Mouse (Mus musculus) retina, embryonic 14.5 days (tissue): ENCODE data around the gene Fignl1.

ENCODE experiments used
- DNase-seq: peaks from one replicate; pipeline ENCODE4 v3.0.0-alpha.2; 2015; ENCODE audit warnings: low spot score

Gene Fignl1

GRCm38 (mm10) chr11:11831940-11832754, 23.4 kb upstream of the Fignl1 start:
- DNase-seq = no peak

DNA sequence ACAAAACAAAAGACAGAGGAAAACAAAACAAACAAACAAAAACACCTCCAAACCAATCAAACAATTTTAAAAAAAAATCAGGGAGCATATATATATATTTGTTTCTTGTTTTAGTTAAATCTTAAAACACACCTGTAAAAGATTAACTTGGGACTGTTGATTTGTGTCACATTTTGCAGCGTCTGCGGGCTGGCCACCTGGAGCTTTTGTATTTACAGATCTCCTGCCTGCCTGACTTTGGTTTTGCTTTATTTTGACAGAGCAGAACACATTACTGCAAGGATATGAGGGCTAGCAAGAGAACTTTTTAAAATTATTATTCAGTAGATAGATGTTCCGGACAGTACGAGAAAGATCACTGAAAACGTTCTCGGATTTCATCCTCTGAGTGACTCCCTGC, 22.8 kb upstream of the Fignl1 start:
- no peak for DNase-seq

DNA sequence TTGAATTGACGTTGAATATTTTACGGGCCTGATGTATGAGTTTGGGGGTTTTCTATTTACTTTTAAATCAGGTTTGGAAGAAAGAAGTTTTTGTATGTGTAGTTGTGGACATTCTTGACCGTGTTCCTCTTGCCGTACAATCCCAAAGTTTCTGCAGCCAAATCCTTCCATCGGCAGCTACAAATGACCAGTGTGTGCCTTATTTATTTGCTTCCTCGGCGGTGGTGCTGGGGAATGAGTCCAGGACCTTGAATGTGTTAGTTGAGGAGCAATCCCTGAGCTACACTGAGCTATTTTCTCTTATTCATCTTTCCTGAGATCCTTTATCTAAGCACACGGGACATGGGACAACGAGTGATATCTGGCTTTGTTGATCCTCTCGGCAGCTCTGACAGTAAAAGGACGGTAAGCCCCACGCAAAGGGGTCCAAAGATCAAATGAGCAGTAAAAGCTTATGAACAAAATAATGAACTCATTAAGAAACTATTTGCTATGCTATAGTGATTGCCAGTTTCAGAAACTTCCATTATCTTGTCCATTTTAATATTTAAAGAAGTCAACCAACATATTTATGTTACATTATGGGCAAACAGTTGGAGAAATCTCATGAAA, 22.2 kb upstream of the Fignl1 start:
- DNase-seq = no peak

DNA sequence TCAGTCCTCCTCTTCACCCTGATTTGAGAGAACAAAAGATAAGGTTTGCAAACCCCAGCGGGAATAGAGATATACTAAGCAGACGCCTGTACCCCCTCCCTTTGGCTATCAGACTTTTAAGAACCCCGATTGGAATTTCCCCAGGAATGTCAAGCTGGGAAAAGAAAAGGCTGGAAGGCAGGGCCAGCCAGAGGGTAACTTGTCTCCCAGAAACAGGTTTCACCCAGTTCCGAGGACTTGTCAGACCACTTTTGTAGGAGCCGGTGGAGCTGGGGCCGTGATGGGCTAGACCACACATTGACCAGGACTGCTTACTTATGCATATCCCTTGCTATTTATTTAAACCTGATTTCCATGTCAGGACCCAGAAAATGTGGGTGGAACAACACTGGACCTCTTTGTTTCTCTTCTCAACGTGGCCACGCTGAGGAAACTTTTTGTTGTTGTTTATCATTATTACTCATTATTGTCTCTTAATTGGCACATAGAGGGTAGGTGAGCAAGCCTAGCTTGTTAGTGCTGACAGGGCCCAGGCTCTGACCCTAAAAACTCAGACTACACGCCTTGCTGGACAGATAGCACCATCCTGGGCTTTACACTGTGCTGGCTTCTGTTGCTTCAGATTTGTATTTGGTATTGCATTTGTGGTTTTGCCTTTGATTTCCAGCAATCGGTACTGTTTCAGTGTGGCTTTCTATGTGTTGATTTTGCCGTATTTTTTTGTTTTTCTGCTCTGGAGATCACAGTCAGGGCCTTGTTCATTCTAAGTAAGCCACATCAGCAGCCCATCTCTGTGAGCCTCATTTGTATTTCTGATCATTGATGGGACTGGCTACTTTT, 20.6 kb upstream of the Fignl1 start:
- DNase-seq = no peak

- DNase-seq = no peak
These were observed 20.0 kb upstream of the Fignl1 start for GRCm38 (mm10) chr11:11828761-11829160.

GRCm38 (mm10) chr11:11828251-11828650, 19.5 kb upstream of the Fignl1 start:
- peak; percentile 70 for DNase-seq

GRCm38 (mm10) chr11:11826475-11826874, 17.7 kb upstream of the Fignl1 start:
- no peak for DNase-seq

DNA sequence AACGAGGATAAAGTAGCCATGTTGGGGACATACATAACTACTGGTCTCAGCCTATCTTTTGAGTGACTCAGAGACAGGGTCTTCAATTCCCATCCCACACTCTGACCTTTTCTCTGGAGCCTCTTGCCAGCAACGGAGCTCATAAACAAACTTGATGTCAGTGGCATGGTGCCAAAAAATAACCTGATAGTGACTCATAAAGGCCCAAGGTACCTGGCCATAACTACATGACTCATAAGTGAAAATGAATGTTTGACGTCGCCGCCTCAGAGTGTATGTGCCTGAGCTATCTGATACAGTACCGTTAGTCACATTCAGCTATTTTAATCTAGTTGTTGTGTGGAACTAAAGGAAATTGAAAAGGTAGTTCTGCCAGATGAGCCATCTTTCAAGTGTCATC, 16.9 kb upstream of the Fignl1 start:
- no peak for DNase-seq

GRCm38 (mm10) chr11:11824970-11825635, 16.3 kb upstream of the Fignl1 start:
- no peak for DNase-seq

DNA sequence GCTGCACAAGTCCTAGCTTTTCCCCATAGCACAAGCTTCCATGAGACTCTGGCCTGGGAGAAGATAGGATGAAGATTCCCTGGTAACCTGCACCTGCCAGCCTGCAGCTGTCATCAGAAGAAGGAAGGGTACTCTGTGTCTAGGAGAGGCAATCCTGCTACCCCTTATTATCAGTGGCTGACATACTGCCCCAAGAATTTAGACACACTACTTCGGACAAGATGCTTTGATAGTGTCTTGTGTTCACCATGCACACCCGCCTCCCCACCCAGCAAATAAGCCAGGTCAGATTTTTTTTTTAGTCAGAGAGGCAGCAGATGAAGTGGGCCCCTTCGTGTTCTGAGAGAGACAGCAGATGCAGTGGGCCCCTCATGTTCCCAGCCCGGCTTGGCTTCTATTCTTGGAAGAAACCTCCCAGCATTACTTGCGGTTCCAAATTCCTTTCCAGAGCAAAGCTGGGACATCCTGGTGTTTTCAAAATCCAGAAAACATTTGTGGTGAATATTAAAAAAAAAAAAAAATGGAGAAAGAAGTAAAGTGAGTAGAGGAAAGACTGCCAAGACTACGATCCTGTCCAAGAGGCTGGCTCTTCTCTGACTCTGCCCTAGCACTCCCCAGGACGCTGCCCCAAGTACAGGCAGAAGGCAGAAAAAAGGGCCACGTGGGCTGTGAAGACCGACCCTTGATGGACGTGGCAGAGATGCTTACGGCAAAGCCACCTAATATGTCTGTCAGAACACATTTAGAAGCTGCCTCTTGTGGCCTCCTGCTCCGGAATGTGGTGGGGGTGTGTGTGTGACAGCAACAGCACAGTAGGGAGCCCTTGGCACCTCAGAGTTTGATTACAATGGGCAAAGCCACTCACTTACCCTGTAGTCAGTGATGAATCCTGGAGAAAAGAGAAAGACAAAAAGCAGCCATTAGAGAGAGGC, 15.5 kb upstream of the Fignl1 start:
- no peak for DNase-seq

DNA sequence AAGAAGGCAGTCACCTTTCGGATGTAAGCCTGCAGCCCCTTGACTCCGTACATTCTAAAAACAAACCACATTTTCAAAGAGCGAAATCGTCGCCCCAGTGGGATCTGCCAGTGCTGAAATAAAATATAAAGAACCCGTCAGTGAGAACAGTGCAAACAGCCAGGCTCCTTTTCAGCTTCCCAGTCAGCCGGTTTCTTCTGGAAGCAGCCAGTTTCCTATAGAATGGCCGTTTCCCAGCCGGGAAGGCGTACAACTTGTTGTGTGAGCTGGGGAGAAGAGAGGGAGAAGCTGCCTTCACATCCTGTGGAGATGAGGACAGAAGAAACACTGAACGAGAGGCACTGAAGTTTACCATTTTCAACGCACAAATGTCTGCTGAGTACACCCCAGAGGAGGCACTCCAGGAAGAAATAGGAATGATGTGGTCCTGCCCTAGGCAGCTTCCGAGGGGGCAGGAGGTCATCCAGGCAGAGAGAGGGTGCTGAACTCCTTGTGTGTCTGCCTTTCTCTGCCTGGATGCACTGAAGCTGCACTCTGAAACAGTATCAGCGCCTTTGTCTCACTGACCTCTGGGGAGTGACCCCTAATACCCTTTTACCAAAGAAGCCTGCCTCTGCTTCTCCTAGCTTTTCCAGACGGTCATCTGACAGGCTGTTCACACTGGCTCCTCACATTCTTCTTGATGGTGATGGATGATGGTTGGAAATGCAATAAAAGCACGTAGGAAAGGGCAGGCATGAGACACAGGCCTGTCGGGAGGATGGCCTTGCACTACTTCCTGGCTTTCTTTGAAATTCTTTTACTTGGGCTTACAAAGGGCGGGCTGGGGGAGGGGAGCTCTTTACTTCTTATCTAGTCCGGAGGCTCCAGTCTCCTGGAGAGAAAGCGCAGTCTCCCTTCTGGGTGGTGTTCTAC, 13.7 kb upstream of the Fignl1 start:
- DNase-seq = no peak

GRCm38 (mm10) chr11:11821387-11821975, 12.7 kb upstream of the Fignl1 start:
- DNase-seq = peak; percentile 91

DNA sequence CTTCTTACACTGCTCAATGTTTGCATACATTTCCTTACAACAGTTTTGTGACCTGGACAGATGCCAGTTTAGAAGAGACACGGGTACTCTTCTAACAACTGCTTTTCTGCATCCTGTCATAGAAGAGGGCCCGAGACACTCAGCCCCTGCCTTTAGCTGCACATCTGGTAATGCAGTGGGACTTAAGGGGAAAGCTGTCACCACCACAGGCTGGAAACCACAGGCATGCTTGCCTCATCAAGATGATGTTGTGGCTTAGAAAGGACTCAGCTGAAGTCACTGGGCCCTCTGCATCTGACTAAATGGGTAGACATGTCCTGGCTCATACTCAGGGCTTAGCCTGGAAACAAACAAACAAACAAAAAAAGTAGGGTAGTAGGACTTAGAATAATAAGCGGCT, 12.0 kb upstream of the Fignl1 start:
- DNase-seq = no peak

GRCm38 (mm10) chr11:11820251-11820650, 11.5 kb upstream of the Fignl1 start:
- DNase-seq = peak; percentile 99

DNA sequence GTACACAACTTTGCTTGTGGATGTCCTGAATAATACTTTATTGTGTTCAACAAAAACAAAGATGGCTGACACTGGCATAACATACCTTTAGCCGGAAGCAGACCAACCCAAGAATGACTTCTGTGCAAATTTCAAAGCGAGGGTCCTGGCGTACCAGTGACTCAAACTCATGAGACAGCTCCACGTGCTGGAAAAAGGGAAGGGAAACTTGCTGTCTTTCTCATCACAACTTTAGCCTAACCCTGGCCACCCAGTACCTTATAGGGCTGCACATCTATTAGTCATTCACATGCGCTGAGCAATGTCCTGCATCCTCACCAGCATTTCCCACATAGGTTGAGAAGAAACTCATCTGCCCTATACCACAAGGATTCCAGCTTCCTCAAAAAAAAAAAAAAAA, 10.4 kb upstream of the Fignl1 start:
- no peak for DNase-seq

- DNase-seq = no peak
These were observed 10.0 kb upstream of the Fignl1 start for GRCm38 (mm10) chr11:11818797-11819196.

DNA sequence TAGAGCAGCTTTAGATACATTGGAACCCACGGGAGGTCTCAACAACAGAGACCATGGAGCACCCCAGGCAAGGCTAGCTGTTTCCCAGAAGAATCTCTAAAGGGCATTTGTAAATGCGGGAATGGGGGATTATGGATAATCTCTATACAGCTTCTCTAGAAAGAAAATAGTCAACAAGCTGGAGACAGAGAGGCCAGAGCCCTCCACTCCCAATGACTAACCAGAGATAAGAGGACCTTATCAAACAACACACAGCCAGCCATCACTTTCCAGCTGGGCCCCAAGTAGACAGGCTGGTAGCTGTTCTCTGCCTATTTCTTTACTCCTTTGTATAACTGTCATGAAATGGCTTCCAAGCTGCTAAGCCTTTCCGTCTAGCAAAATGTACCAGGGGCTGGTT, 7.0 kb upstream of the Fignl1 start:
- DNase-seq = no peak

- DNase-seq = peak; percentile 89
These were observed 3.2 kb upstream of the Fignl1 start for GRCm38 (mm10) chr11:11811906-11812480.
